Mouse (Mus musculus) cortical plate, adult 2 months (tissue): ENCODE results near the gene Mtfr1l.
A peak's percentile ranks its signal among the peaks of the same experiment; 100 is the strongest.

ENCODE experiments used
- CTCF ChIP-seq: fragments of 200-500 bp; IDR thresholded peaks from 2 replicates; pipeline ENCODE4 v1.5.1; 2011; ENCODE audit warnings: mild to moderate bottlenecking, control low read depth, low read length; ENCODE audit not compliant: insufficient read depth; ENCODE audit errors: extremely low read depth
- POLR2A ChIP-seq: fragments of 200-500 bp; IDR thresholded peaks from 2 replicates; pipeline ENCODE4 v1.6.1; 2011; ENCODE audit warnings: mild to moderate bottlenecking, low read length, control low read depth; ENCODE audit not compliant: insufficient read depth; ENCODE audit errors: extremely low read depth

DNA sequence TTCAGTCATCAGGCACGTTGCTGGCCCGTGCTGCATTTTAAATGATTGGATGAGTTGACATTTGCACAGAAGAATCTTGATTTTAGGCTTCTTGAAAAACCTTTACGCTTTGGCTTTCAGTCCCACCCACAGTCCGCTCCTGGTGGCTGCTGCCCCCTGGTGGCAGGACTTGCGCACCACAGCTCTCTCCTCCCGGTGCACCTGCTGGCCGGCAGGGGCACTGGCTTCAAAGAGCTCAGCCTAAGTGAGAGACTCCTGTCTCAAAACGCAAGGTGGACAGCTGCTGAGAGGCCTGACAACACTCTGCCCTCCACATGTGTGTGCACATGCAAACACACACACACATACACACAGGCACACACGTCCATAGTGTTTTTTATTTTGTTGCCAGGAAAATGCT is 57.2 kb downstream of the Mtfr1l start:
- TF ChIP-seq POLR2A = no peak
- peak; percentile 98 for TF ChIP-seq CTCF
